Mouse (Mus musculus) retina, postnatal 7 days (tissue): ENCODE data around the gene Vsig10.

Experiments
- DNase-seq: peaks from one replicate; pipeline ENCODE4 v3.0.0-alpha.2; 2012; ENCODE audit warnings: low read depth, low spot score

Vsig10 gene

DNA sequence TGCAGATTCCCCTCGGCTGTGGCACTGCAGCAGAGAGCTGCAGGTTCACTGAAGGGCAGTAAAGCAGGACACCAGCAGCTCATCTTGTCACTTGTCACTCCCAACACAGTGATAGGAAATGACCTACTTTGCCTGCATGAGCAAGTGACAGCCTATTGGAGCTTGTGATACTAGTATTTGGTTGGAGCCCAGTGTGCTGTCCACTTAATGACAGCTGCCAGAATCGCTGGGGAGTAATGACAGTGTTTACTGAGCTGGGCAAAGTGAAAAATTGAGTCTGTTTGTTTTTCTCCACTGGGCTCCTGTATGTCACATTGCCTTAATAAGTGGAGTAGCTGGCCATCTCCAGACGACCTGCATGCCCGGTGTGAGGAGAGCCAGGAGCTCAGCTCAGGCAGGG is 61.3 kb downstream of the Vsig10 start:
- DNase-seq: no peak

GRCm38 (mm10) chr5:117381785-117382184 is 62.9 kb downstream of the Vsig10 start:
- DNase-seq: no peak

DNA sequence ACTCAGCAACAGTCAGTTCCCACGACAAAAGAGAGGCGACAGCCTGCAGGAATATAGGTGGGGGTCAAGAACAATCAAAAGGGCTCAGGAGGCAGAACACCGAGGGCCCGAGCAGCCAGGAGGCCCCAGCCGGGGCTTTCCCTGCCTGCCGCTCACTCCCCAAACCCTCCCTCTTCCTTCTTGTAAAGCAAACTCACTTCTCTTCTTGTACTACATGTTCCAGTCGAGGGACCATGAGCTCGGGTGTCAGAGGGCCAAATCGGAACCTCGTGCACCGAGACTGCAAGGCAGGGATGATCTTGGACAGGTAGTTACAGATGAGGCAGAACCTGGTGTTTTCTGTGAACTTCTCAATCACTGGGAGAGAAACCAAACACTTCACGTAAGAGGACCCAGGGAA is 64.3 kb downstream of the Vsig10 start:
- no peak for DNase-seq

- DNase-seq: peak; percentile 25
These were observed 69.4 kb downstream of the Vsig10 start for GRCm38 (mm10) chr5:117388296-117388751.

DNA sequence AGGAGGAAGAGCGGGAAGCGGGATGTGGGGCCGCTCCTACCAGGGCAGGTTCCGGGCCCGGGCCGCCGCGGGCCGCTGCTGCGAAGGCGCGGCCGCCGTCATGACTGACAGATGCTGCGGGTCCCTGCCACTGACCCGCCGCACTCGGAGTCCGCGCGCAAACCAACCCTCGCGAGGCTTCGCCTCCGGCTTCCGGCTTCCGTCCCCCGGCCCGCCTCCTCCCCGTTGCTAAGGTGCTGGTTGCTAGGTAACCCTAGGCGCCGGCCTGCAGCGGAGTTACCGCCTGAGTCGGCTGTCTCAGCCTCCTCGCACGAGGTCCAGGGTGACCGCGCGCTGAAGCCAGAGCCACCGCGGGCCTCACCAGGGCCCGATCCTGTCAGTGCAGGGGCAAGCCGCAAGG is 70.0 kb downstream of the Vsig10 start, which contains the start of gene Rfc5:
Rfc5 (minus strand) TSS at position 171 of the 400 bp plus-strand sequence.
- peak; percentile 92 for DNase-seq

DNA sequence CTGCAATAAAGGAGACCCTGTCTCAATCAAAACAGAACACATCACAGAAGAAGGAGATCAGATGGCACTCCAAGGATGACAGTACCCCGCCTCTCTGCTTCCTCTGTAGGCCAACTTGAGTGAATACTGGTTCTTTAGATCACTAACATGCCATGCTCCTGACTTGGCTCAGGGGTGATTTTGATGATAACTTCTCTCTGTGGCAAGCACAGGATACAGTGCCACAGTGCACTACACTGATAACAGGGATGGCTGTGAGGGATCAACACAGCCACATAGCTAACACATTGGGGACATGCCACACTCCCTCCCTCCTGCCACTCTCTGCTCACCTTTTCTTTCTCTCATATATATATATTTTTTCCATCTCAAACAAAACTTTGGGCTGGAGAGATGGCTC is 72.0 kb downstream of the Vsig10 start:
- DNase-seq: no peak

DNA sequence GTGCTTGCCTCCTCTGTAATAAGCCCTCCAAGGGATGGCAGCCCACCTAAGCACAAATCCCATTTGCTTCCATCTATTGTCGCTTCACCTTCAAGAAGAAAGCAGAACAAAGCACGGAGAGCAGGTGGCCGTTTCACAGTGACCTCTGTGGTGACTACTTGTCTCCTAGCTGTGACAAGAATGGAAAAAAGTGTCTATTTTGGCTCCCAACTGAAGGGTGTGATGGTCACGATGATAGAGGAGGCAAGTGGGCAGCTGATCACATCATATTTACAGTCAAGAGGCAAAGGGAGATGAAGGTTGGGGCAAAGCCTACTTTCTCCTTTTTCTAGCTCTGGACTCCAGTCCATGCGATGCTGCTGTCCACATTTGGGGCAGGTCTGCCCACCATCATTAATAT is 77.0 kb downstream of the Vsig10 start:
- DNase-seq: no peak

DNA sequence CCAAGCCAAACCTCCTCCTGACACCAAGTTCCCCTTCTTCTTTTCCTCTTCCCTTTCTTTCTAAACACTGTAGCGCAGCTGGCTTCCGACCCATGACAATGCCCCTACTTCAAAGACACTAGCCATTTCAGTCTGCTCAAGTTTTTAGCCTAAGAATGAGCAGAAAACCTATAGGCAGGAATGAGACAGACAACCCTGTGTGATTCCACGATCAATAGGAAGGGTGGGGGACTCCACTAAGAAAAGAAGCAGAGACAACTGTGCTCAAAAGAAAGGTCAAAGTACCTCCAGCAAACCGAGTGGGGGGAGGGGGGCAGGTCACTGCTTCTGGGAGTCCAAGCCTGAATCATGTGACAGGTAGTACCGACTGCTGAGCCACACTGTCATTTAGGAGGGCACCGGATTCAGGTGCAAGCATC is 77.7 kb downstream of the Vsig10 start:
- DNase-seq: no peak

- DNase-seq: no peak
These were observed 78.5 kb downstream of the Vsig10 start for GRCm38 (mm10) chr5:117397371-117397770.

DNA sequence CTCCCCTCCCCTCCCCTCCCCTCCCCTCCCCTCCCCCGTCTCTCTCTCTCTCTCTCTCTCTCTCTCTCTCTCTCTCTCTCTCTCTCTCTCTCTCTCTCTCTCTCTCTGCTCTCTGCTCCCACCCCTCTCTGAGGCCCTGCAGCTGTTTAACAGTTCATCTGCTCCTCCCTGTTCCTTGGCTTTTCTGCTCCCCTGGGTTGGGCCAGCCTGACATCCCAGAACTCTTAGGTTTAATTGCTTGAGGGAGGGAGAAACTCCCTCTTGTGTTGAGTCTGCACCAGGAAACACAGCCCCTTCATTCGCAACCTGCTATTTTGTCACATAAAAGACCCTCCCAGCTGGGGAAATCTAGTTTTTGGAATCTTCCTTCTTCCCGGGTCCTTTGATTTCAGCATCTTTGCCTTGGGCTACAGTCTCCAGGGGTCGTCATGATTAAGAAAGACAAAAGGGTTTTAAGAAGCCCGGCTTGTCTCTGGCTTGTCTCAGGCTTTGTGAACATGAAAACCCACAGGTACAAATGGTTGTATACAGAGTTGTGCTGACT is 79.2 kb downstream of the Vsig10 start:
- no peak for DNase-seq

DNA sequence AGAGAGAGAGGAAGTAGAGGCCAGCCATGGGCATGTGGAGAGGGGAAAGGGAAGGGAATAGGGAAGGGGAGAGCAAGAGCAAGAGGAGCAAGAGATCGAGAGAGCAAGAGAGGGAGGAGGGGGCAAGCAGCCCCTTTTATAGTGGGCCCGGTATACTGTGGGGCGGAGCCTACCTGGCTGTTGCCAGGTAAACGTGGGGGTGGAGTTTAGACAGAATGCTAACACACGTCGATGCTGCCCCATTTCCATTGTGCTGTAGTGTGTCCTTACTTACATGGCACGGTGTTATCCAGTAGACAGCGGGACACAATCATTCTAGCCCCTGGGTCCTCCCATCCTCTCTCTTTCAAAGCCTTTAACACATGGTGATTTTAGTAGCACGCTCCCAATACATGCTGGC is 80.4 kb downstream of the Vsig10 start:
- DNase-seq: no peak

DNA sequence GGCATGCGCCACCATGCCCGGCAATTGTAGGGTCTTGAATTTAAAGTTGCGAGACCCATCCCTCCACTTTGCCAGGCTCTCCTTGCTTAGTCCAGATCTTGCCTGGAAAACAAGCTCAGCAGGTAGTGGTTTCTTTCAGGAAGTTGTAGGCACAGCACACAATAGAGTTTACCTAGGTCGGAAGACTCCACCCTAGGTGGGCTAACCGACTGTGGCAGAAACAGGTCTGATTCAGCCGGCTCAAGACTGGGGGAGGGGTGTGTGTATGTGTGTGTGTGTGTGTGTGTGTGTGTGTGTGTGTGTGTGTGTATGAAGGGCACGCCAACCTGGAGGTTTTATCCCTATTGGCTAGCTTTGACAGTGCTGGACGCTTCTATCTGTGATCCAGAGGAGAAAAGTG is 84.7 kb downstream of the Vsig10 start:
- DNase-seq: no peak
